Comparison of ENCODE assay signal across 32 mouse cellular contexts in the genomic region with DNA sequence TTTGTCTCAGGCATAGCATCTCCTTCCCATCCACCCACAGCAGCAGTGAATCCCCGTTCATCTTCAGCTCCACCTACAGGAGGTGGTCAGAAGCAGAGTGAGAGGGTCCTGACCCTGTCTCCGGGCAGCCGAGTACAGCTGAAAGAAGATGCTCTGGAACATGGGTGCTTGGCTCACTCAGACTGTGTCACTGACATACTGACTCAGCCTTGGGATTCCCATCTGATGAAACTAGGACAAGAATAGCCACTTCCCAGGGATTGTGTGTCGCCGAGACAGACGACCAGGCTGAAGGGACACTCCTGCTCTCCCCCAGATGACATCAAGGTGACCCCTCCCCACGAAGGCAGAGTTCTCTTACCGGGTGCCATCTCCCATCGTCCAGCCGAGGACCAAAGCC. TPM values are rescaled to one million over a fixed set of nuclear protein-coding genes. Genes with fewer than 3 reads are reported as not detected.
DNase-seq lines count a peak whose midpoint lies in the region; ATAC-seq and TF ChIP-seq lines count a peak whose summit lies in the region.
"Had no signal": no experiment of that assay in that cellular context is flagged by ENCODE, and none has a peak within 500 bp of the region (broad histone marks: within the 10 kb centered on the region; RNA-seq: fewer than 3 reads in every experiment).

No protein-coding gene starts in this region.

- H3K4me1 ChIP-seq in liver, embryonic 11.5 days (replicated peaks; ENCODE audit: control insufficient read depth, insufficient read depth, low read length): peaks cover 30% of the 10 kb centered on the region
- H3K4me1 ChIP-seq in liver, postnatal 0 days (ENCODE audit: insufficient read depth): peaks cover 10% of the 10 kb centered on the region
- H3K4me1 ChIP-seq in neural tube, embryonic 13.5 days (replicated peaks): peaks cover 5% of the 10 kb centered on the region
- H3K4me1 ChIP-seq in liver, embryonic 14.5 days (replicated peaks; ENCODE audit: control insufficient read depth in 2 of 2, insufficient read depth in 2 of 2, low read length in 1 of 2): peaks cover 16 to 27% of the 10 kb centered on the region in 2 experiments
- H3K4me1 ChIP-seq in intestine, embryonic 16.5 days (ENCODE audit: control insufficient read depth, insufficient read depth, low read length): peaks cover 5% of the 10 kb centered on the region

- H3K9me3 ChIP-seq in liver, embryonic 11.5 days (ENCODE audit: control insufficient read depth, low read length): no peaks in the 10 kb centered on the region
- no peaks in the 10 kb centered on the region for H3K9me3 ChIP-seq in liver, postnatal 0 days (ENCODE audit: low read length)
- H3K9me3 ChIP-seq in neural tube, embryonic 13.5 days: no peaks in the 10 kb centered on the region
- H3K9me3 ChIP-seq in liver, embryonic 14.5 days (ENCODE audit: control insufficient read depth, low read length): no peaks in the 10 kb centered on the region
- H3K9me3 ChIP-seq in intestine, embryonic 16.5 days (ENCODE audit: control insufficient read depth, low read length): no peaks in the 10 kb centered on the region
- H3K9me3 ChIP-seq: forebrain, embryonic 13.5 days; kidney, embryonic 15.5 days; midbrain, embryonic 12.5 days; neural tube, embryonic 15.5 days; stomach, embryonic 15.5 days had no signal

- no peak overlapping the region for H3K27ac ChIP-seq in liver, embryonic 11.5 days (ENCODE audit: low read depth, low read length)
- H3K27ac ChIP-seq in liver, postnatal 0 days (ENCODE audit: low read depth): no peak overlapping the region
- no peak overlapping the region for H3K27ac ChIP-seq in neural tube, embryonic 13.5 days (replicated peaks)
- H3K27ac ChIP-seq in liver, embryonic 14.5 days: no peak overlapping the region
- no peak overlapping the region for H3K27ac ChIP-seq in intestine, embryonic 16.5 days (ENCODE audit: low read length)
- H3K27ac ChIP-seq: forebrain, embryonic 13.5 days; heart, adult 2 months; hindbrain, postnatal 0 days; kidney, embryonic 15.5 days; midbrain, embryonic 12.5 days; neural tube, embryonic 15.5 days; stomach, embryonic 15.5 days had no signal

- H3K4me3 ChIP-seq in liver, embryonic 11.5 days (ENCODE audit: low read depth, low read length): peak overlapping the region; percentile 11
- no peak overlapping the region for H3K4me3 ChIP-seq in liver, postnatal 0 days (ENCODE audit: low read depth, low read length)
- no peak overlapping the region for H3K4me3 ChIP-seq in neural tube, embryonic 13.5 days
- peak overlapping the region; percentile 0 to 21; a peak in 2 of 4 replicates for H3K4me3 ChIP-seq in liver, embryonic 14.5 days (ENCODE audit: insufficient read depth in 1 of 2, low read depth in 2 of 2, low read length in 2 of 2)
- no peak overlapping the region for H3K4me3 ChIP-seq in intestine, embryonic 16.5 days (ENCODE audit: low read length)
- H3K4me3 ChIP-seq: forebrain, embryonic 13.5 days; heart, adult 2 months; kidney, embryonic 15.5 days; midbrain, embryonic 12.5 days; myocyte; neural tube, embryonic 15.5 days; stomach, embryonic 15.5 days had no signal

- H3K36me3 ChIP-seq in liver, embryonic 11.5 days (ENCODE audit: control insufficient read depth, insufficient read depth, low read length): no peaks in the 10 kb centered on the region
- H3K36me3 ChIP-seq in liver, postnatal 0 days (replicated peaks; ENCODE audit: insufficient read depth, low read length): no peaks in the 10 kb centered on the region
- no peaks in the 10 kb centered on the region for H3K36me3 ChIP-seq in neural tube, embryonic 13.5 days
- no peaks in the 10 kb centered on the region for H3K36me3 ChIP-seq in liver, embryonic 14.5 days (replicated peaks; ENCODE audit: control insufficient read depth, insufficient read depth, low read depth)
- H3K36me3 ChIP-seq in intestine, embryonic 16.5 days (ENCODE audit: control insufficient read depth, insufficient read depth, low read length): no peaks in the 10 kb centered on the region
- H3K36me3 ChIP-seq: kidney, embryonic 15.5 days; midbrain, embryonic 12.5 days; neural tube, embryonic 15.5 days; stomach, embryonic 15.5 days had no signal

- H3K4me2 ChIP-seq in liver, embryonic 11.5 days: peak overlapping the region; percentile 51
- no peak overlapping the region for H3K4me2 ChIP-seq in liver, postnatal 0 days (ENCODE audit: low read depth, low read length)
- H3K4me2 ChIP-seq in neural tube, embryonic 13.5 days: no peak overlapping the region
- peak overlapping the region; percentile 39 for H3K4me2 ChIP-seq in liver, embryonic 14.5 days (ENCODE audit: low read depth)
- H3K4me2 ChIP-seq in intestine, embryonic 16.5 days (ENCODE audit: low read depth, low read length): no peak overlapping the region
- H3K4me2 ChIP-seq: forebrain, embryonic 13.5 days; kidney, embryonic 15.5 days; midbrain, embryonic 12.5 days; neural tube, embryonic 15.5 days; stomach, embryonic 15.5 days had no signal

- 48% methylated on average over 10 of the region's 10 CpGs for WGBS in liver, embryonic 11.5 days
- WGBS in liver, postnatal 0 days (ENCODE audit: insufficient replicate concordance): 43% methylated on average over 10 of the region's 10 CpGs
- WGBS in neural tube, embryonic 13.5 days: 54% methylated on average over 10 of the region's 10 CpGs
- 36% methylated on average over 10 of the region's 10 CpGs for WGBS in liver, embryonic 14.5 days (ENCODE audit: insufficient replicate concordance)
- WGBS in intestine, embryonic 16.5 days: 51% methylated on average over 10 of the region's 10 CpGs

- no peak for TF ChIP-seq EP300 in liver, postnatal 0 days (IDR thresholded peaks at IDR 0.05; ENCODE audit: low read depth)
- TF ChIP-seq EP300 in liver, embryonic 14.5 days (IDR thresholded peaks at IDR 0.05; ENCODE audit: low read depth): no peak

- peak; percentile 50 for DNase-seq in gastrocnemius, adult 18-20 months (ENCODE audit: low spot score)
- no peak for DNase-seq in gastrocnemius, postnatal 36 days
- no peak for DNase-seq in liver, embryonic 11.5 days (ENCODE audit: low spot score)
- no peak for DNase-seq in liver, postnatal 0 days
- no peak for DNase-seq in neural tube, embryonic 10.5 days (ENCODE audit: extremely low spot score, low spot score)
- DNase-seq in liver, embryonic 14.5 days (ENCODE audit: low read depth in 3 of 3, low spot score in 3 of 3): no peak
- DNase-seq: adrenal gland, postnatal 14 days; cerebellum, adult 9-10 months; gastrocnemius, postnatal 25 days; heart, adult 2 months; kidney, adult 11 months; kidney, postnatal 36 days; layer of hippocampus, postnatal 36 days; lung, postnatal 10 days; right cerebral cortex, adult 18-20 months; right cerebral cortex, postnatal 4 days; thymus, adult 2 months had no signal

- no peaks in the 10 kb centered on the region for H3K27me3 ChIP-seq in liver, embryonic 11.5 days (replicated peaks; ENCODE audit: control insufficient read depth, insufficient read depth, low read length)
- H3K27me3 ChIP-seq in liver, postnatal 0 days (ENCODE audit: insufficient read depth, low read length): no peaks in the 10 kb centered on the region
- H3K27me3 ChIP-seq in neural tube, embryonic 13.5 days: peaks cover 12% of the 10 kb centered on the region; the same call in 1 of the 2 replicates
- no peaks in the 10 kb centered on the region for H3K27me3 ChIP-seq in liver, embryonic 14.5 days (ENCODE audit: control insufficient read depth, insufficient read depth, low read length)
- no peaks in the 10 kb centered on the region for H3K27me3 ChIP-seq in intestine, embryonic 16.5 days (replicated peaks; ENCODE audit: control insufficient read depth, insufficient read depth, low read length)
- H3K27me3 ChIP-seq: forebrain, embryonic 13.5 days; stomach, embryonic 15.5 days had no signal

- TF ChIP-seq CTCF in liver, postnatal 0 days (IDR thresholded peaks at IDR 0.05; ENCODE audit: low read depth): no peak
- no peak; the same call in 1 of the 2 replicates for TF ChIP-seq CTCF in liver, embryonic 14.5 days (IDR thresholded peaks at IDR 0.05; ENCODE audit: low read depth)

- no peak overlapping the region for H3K9ac ChIP-seq in liver, embryonic 11.5 days (ENCODE audit: low read depth, low read length)
- no peak overlapping the region for H3K9ac ChIP-seq in liver, postnatal 0 days (replicated peaks)
- peak overlapping the region; percentile 47; the same call in 1 of the 2 replicates for H3K9ac ChIP-seq in neural tube, embryonic 13.5 days
- no peak overlapping the region for H3K9ac ChIP-seq in liver, embryonic 14.5 days (replicated peaks)
- no peak overlapping the region for H3K9ac ChIP-seq in intestine, embryonic 16.5 days (ENCODE audit: low read depth, low read length)
- H3K9ac ChIP-seq: forebrain, embryonic 13.5 days; kidney, embryonic 15.5 days; midbrain, embryonic 12.5 days; neural tube, embryonic 15.5 days; stomach, embryonic 15.5 days had no signal

- no peak for ATAC-seq in liver, embryonic 11.5 days (replicated peaks; ENCODE audit: low FRiP score)
- ATAC-seq in liver, postnatal 0 days: no peak
- no peak for ATAC-seq in neural tube, embryonic 13.5 days (ENCODE audit: low read depth)
- no peak for ATAC-seq in liver, embryonic 14.5 days (ENCODE audit: insufficient read depth)
- no peak for ATAC-seq in intestine, embryonic 16.5 days
- ATAC-seq: CD4-positive, CD25-positive, alpha-beta regulatory T cell, adult 4 months; forebrain, embryonic 13.5 days; hindbrain, postnatal 0 days had no signal

- intact Hi-C loops in gastrocnemius, postnatal 36 days (cut with DNase I): no loop called here

RNA-seq across cellular contexts. Expression of a gene that starts 0.9 kb away (rescaled TPM):
- not detected for total RNA-seq in gastrocnemius, adult 18-20 months (2021)
- total RNA-seq in gastrocnemius, postnatal 36 days (2021): not detected
- 42.9 and 43.8 TPM in 2 replicates for polyA plus RNA-seq in liver, embryonic 11.5 days (2014; fragmentation: Nextera tagmentation; extraction: Ambion mirVana)
- 4.3 and 4.7 TPM in 2 replicates for polyA plus RNA-seq in liver, postnatal 0 days (2015; fragmentation: Nextera tagmentation; extraction: Ambion mirVana)
- not detected in 2 replicates for polyA plus RNA-seq in neural tube, embryonic 13.5 days (2015; fragmentation: Nextera tagmentation; extraction: Ambion mirVana)
- 21.4 and 23.5 TPM in 2 replicates for polyA plus RNA-seq in liver, embryonic 14.5 days (2012; rRNA removed)
- 28.4 and 33.2 TPM in 2 replicates for polyA plus RNA-seq in liver, embryonic 14.5 days (2014; fragmentation: Nextera tagmentation; extraction: Ambion mirVana)
- polyA plus RNA-seq in intestine, embryonic 16.5 days (2015; fragmentation: Nextera tagmentation; extraction: Ambion mirVana): 0.10 and 0.72 TPM in 2 replicates
- total RNA-seq: adrenal gland, postnatal 14 days; common myeloid progenitor, adult 5-6 weeks; heart, adult 2 months; hematopoietic stem cell, adult 5-6 weeks; hindbrain, postnatal 0 days; layer of hippocampus, postnatal 36 days; left cerebral cortex, postnatal 14 days; liver, adult 2 months had no signal
- polyA plus RNA-seq: CD4-positive, CD25-positive, alpha-beta regulatory T cell, adult 4 months; forebrain, embryonic 13.5 days; heart, adult 2 months; heart, postnatal 0 days; hindbrain, postnatal 0 days; midbrain, embryonic 12.5 days; neural tube, embryonic 15.5 days; thymus, adult 2 months had no signal

RNA-seq across cellular contexts. Expression of a gene that starts 5.0 kb away (rescaled TPM):
- total RNA-seq in gastrocnemius, adult 18-20 months (2021): 1 to 10 TPM; 2.5 to 2.6 TPM
- 1 to 10 TPM; 3.0 to 3.2 TPM for total RNA-seq in gastrocnemius, postnatal 36 days (2021)
- 16.7 and 18.0 TPM in 2 replicates for polyA plus RNA-seq in liver, embryonic 11.5 days (2014; fragmentation: Nextera tagmentation; extraction: Ambion mirVana)
- polyA plus RNA-seq in liver, postnatal 0 days (2015; fragmentation: Nextera tagmentation; extraction: Ambion mirVana): 15.2 and 18.7 TPM in 2 replicates
- polyA plus RNA-seq in neural tube, embryonic 13.5 days (2015; fragmentation: Nextera tagmentation; extraction: Ambion mirVana): 22.6 and 27.5 TPM in 2 replicates
- 3.7 and 5.1 TPM in 2 replicates for polyA plus RNA-seq in liver, embryonic 14.5 days (2012; rRNA removed)
- polyA plus RNA-seq in liver, embryonic 14.5 days (2014; fragmentation: Nextera tagmentation; extraction: Ambion mirVana): 10.0 and 10.4 TPM in 2 replicates
- 15.4 and 18.1 TPM in 2 replicates for polyA plus RNA-seq in intestine, embryonic 16.5 days (2015; fragmentation: Nextera tagmentation; extraction: Ambion mirVana)
- total RNA-seq: common myeloid progenitor, adult 5-6 weeks; hematopoietic stem cell, adult 5-6 weeks had no signal
- polyA plus RNA-seq: CD4-positive, CD25-positive, alpha-beta regulatory T cell, adult 4 months had no signal

RNA-seq across cellular contexts. Expression of a gene that starts 11.0 kb away (rescaled TPM):
- total RNA-seq in gastrocnemius, adult 18-20 months (2021): 100 to 1,000 TPM; 347 to 393 TPM
- total RNA-seq in gastrocnemius, postnatal 36 days (2021): 100 to 1,000 TPM; 380 to 461 TPM
- 76.2 and 79.5 TPM in 2 replicates for polyA plus RNA-seq in liver, embryonic 11.5 days (2014; fragmentation: Nextera tagmentation; extraction: Ambion mirVana)
- 4.0 and 5.3 TPM in 2 replicates for polyA plus RNA-seq in liver, postnatal 0 days (2015; fragmentation: Nextera tagmentation; extraction: Ambion mirVana)
- polyA plus RNA-seq in neural tube, embryonic 13.5 days (2015; fragmentation: Nextera tagmentation; extraction: Ambion mirVana): 29.5 and 30.4 TPM in 2 replicates
- 20.6 and 25.2 TPM in 2 replicates for polyA plus RNA-seq in liver, embryonic 14.5 days (2012; rRNA removed)
- polyA plus RNA-seq in liver, embryonic 14.5 days (2014; fragmentation: Nextera tagmentation; extraction: Ambion mirVana): 21.3 and 29.8 TPM in 2 replicates
- polyA plus RNA-seq in intestine, embryonic 16.5 days (2015; fragmentation: Nextera tagmentation; extraction: Ambion mirVana): 6.6 and 6.8 TPM in 2 replicates
- polyA plus RNA-seq: CD4-positive, CD25-positive, alpha-beta regulatory T cell, adult 4 months had no signal

RNA-seq across cellular contexts. Expression of a gene that starts 16.0 kb away (rescaled TPM):
- total RNA-seq in gastrocnemius, adult 18-20 months (2021): 100 to 1,000 TPM; 101 to 106 TPM
- 10 to 100 TPM; 77.7 to 91.9 TPM for total RNA-seq in gastrocnemius, postnatal 36 days (2021)
- 22.8 and 26.2 TPM in 2 replicates for polyA plus RNA-seq in liver, embryonic 11.5 days (2014; fragmentation: Nextera tagmentation; extraction: Ambion mirVana)
- 6.8 TPM in 2 replicates for polyA plus RNA-seq in liver, postnatal 0 days (2015; fragmentation: Nextera tagmentation; extraction: Ambion mirVana)
- polyA plus RNA-seq in neural tube, embryonic 13.5 days (2015; fragmentation: Nextera tagmentation; extraction: Ambion mirVana): 45.3 and 55.1 TPM in 2 replicates
- 18.4 and 21.7 TPM in 2 replicates for polyA plus RNA-seq in liver, embryonic 14.5 days (2012; rRNA removed)
- 5.4 and 7.7 TPM in 2 replicates for polyA plus RNA-seq in liver, embryonic 14.5 days (2014; fragmentation: Nextera tagmentation; extraction: Ambion mirVana)
- 12.1 and 12.6 TPM in 2 replicates for polyA plus RNA-seq in intestine, embryonic 16.5 days (2015; fragmentation: Nextera tagmentation; extraction: Ambion mirVana)

RNA-seq across cellular contexts. Expression of a gene that starts 36.6 kb away (rescaled TPM):
- 10 to 100 TPM; 12.9 to 15.3 TPM for total RNA-seq in gastrocnemius, adult 18-20 months (2021)
- 10 to 100 TPM; 10.7 to 15.8 TPM for total RNA-seq in gastrocnemius, postnatal 36 days (2021)
- polyA plus RNA-seq in liver, embryonic 11.5 days (2014; fragmentation: Nextera tagmentation; extraction: Ambion mirVana): 196 and 198 TPM in 2 replicates
- polyA plus RNA-seq in liver, postnatal 0 days (2015; fragmentation: Nextera tagmentation; extraction: Ambion mirVana): 32.6 and 33.5 TPM in 2 replicates
- polyA plus RNA-seq in neural tube, embryonic 13.5 days (2015; fragmentation: Nextera tagmentation; extraction: Ambion mirVana): 76.0 and 77.6 TPM in 2 replicates
- 68.7 and 76.7 TPM in 2 replicates for polyA plus RNA-seq in liver, embryonic 14.5 days (2012; rRNA removed)
- 61.2 and 66.4 TPM in 2 replicates for polyA plus RNA-seq in liver, embryonic 14.5 days (2014; fragmentation: Nextera tagmentation; extraction: Ambion mirVana)
- 132 and 148 TPM in 2 replicates for polyA plus RNA-seq in intestine, embryonic 16.5 days (2015; fragmentation: Nextera tagmentation; extraction: Ambion mirVana)

Comparison
In these comparisons a context has a peak if more than half of its experiments do, and no peak if none do; other contexts are left out.
1. H3K4me2 ChIP-seq: peak in liver, embryonic 11.5 days (single experiment) and liver, embryonic 14.5 days (single experiment); none in liver, postnatal 0 days (single experiment), neural tube, embryonic 13.5 days (single experiment) and intestine, embryonic 16.5 days (single experiment).
2. H3K4me3 ChIP-seq: peak in liver, embryonic 11.5 days (single experiment) and liver, embryonic 14.5 days (2 of 2); none in liver, postnatal 0 days (single experiment), neural tube, embryonic 13.5 days (single experiment) and intestine, embryonic 16.5 days (single experiment).